Mouse (Mus musculus) G1E (cell line): ENCODE measurements around the gene Fhdc1.

Experiments used
- CTCF ChIP-seq: IDR thresholded peaks from 2 replicates; pipeline ENCODE4 v1.5.1; 2012; ENCODE audit warnings: low read depth, low read length, inconsistent platforms, mixed read lengths
- GATA1 ChIP-seq: IDR thresholded peaks from 2 replicates; pipeline ENCODE4 v1.6.1; 2012; ENCODE audit warnings: borderline replicate concordance, low read length, inconsistent platforms, mixed read lengths
- GATA2 ChIP-seq: IDR thresholded peaks from 2 replicates; pipeline ENCODE4 v1.6.1; 2012; ENCODE audit warnings: low read depth, low read length, inconsistent platforms, borderline replicate concordance
- POLR2AphosphoS5 ChIP-seq: IDR thresholded peaks from 2 replicates; pipeline ENCODE4 v1.6.1; 2012; ENCODE audit warnings: low read depth, low read length, inconsistent platforms; ENCODE audit not compliant: insufficient replicate concordance

- TF ChIP-seq CTCF (no peak), GATA2 (no peak), POLR2AphosphoS5 (no peak), GATA1 (no peak)
Measured at GRCm38 (mm10) chr3:84409474-84409862, 70.8 kb downstream of the Fhdc1 start.
